Mouse (Mus musculus): Measurements from ENCODE around the gene Smco4. TPM values are rescaled to one million over a fixed set of nuclear protein-coding genes. Genes with fewer than 3 reads are reported as not detected.
"Not testable (repeated sequence)": the region's sequence is repeated elsewhere in the genome, so short reads cannot be mapped to it uniquely, and the experiment has no call there.

Gene Smco4
- total and polyA plus RNA-seq, 2 experiments from 2014 or later: 0.38 to 5.0 TPM

- not testable (repeated sequence) for DNase-seq (ENCODE audit: low spot score); H3K27me3 ChIP-seq (ENCODE audit: insufficient read depth, low read length); H3K4me3 ChIP-seq (ENCODE audit: low read depth, low read length); ATAC-seq (ENCODE audit: low FRiP score); H3K36me3 ChIP-seq (ENCODE audit: insufficient read depth, low read length); H3K9me3 ChIP-seq (ENCODE audit: low read length); H3K9ac ChIP-seq (replicated peaks; ENCODE audit: low read length, poor library complexity, severe bottlenecking); H3K4me2 ChIP-seq (ENCODE audit: low read depth, low read length, poor library complexity, severe bottlenecking); H3K4me1 ChIP-seq (ENCODE audit: insufficient read depth, low read length); H3K27ac ChIP-seq (ENCODE audit: low read depth, low read length)
- 89% methylated on average over 2 of the region's 2 CpGs for WGBS
- TF ChIP-seq CTCF (IDR thresholded peaks at IDR 0.05): peak; percentile 16; the same call in 1 of the 2 replicates
Observed at GRCm38 (mm10) chr9:15495281-15495680, 2.0 kb downstream of the Smco4 start.

GRCm38 (mm10) chr9:15495921-15496577 lies 2.8 kb downstream of the Smco4 start:
- H3K9me3 ChIP-seq (ENCODE audit: low read length): no peaks in the 10 kb centered on the region
- DNase-seq (ENCODE audit: low spot score): no peak
- H3K36me3 ChIP-seq (ENCODE audit: insufficient read depth, low read length): no peaks in the 10 kb centered on the region
- no peak overlapping the region for H3K4me2 ChIP-seq (ENCODE audit: low read depth, low read length, poor library complexity, severe bottlenecking)
- no peak overlapping the region for H3K4me3 ChIP-seq (ENCODE audit: low read depth, low read length)
- H3K27me3 ChIP-seq (ENCODE audit: insufficient read depth, low read length): no peaks in the 10 kb centered on the region
- WGBS: 40% methylated on average over 8 of the region's 8 CpGs
- no peak for TF ChIP-seq CTCF (IDR thresholded peaks at IDR 0.05)
- 0 out of 2 replicates have a peak, but pooled peaks cover 2% of the 10 kb centered on the region for H3K4me1 ChIP-seq (ENCODE audit: insufficient read depth, low read length)
- ATAC-seq (ENCODE audit: low FRiP score): no peak
- H3K27ac ChIP-seq (ENCODE audit: low read depth, low read length): no peak overlapping the region
- no peak overlapping the region for H3K9ac ChIP-seq (replicated peaks; ENCODE audit: low read length, poor library complexity, severe bottlenecking)

- no peak for TF ChIP-seq CTCF (IDR thresholded peaks at IDR 0.05)
- 93% methylated on average over 5 of the region's 5 CpGs for WGBS
- H3K36me3 ChIP-seq (ENCODE audit: insufficient read depth, low read length): no peaks in the 10 kb centered on the region
Observed at GRCm38 (mm10) chr9:15500025-15500424, 6.8 kb downstream of the Smco4 start.

GRCm38 (mm10) chr9:15501319-15502256 lies 8.4 kb downstream of the Smco4 start:
- WGBS: 83% methylated on average over 19 of the region's 19 CpGs
- no peak overlapping the region for H3K27ac ChIP-seq (ENCODE audit: low read depth, low read length)
- TF ChIP-seq CTCF (IDR thresholded peaks at IDR 0.05): no peak
- no peak overlapping the region for H3K4me2 ChIP-seq (ENCODE audit: low read depth, low read length, poor library complexity, severe bottlenecking)
- DNase-seq (ENCODE audit: low spot score) (no peak), ATAC-seq (ENCODE audit: low FRiP score) (no peak)
- no peaks in the 10 kb centered on the region for H3K36me3 ChIP-seq (ENCODE audit: insufficient read depth, low read length)
- 0 out of 2 replicates have a peak, but pooled peaks cover 2% of the 10 kb centered on the region for H3K4me1 ChIP-seq (ENCODE audit: insufficient read depth, low read length)
- H3K4me3 ChIP-seq (ENCODE audit: low read depth, low read length): no peak overlapping the region
- H3K9ac ChIP-seq (replicated peaks; ENCODE audit: low read length, poor library complexity, severe bottlenecking): no peak overlapping the region
- no peaks in the 10 kb centered on the region for H3K27me3 ChIP-seq (ENCODE audit: insufficient read depth, low read length)
- no peaks in the 10 kb centered on the region for H3K9me3 ChIP-seq (ENCODE audit: low read length)

More at GRCm38 (mm10) chr9:15500025-15500424, 6.8 kb downstream of the Smco4 start:
- ATAC-seq (ENCODE audit: low FRiP score): no peak
- Histone ChIP-seq H3K4me1 (ENCODE audit: insufficient read depth, low read length) (0 out of 2 replicates have a peak, but pooled peaks cover 2% of the 10 kb centered on the region), H3K4me3 (ENCODE audit: low read depth, low read length) (no peak overlapping the region), H3K9ac (replicated peaks; ENCODE audit: low read length, poor library complexity, severe bottlenecking) (no peak overlapping the region), H3K4me2 (ENCODE audit: low read depth, low read length, poor library complexity, severe bottlenecking) (no peak overlapping the region), H3K27ac (ENCODE audit: low read depth, low read length) (no peak overlapping the region), H3K27me3 (ENCODE audit: insufficient read depth, low read length) (no peaks in the 10 kb centered on the region), H3K9me3 (ENCODE audit: low read length) (no peaks in the 10 kb centered on the region)
- DNase-seq (ENCODE audit: low spot score): no peak

- Histone ChIP-seq H3K4me2 (ENCODE audit: low read depth, low read length, poor library complexity, severe bottlenecking) (no peak overlapping the region), H3K27me3 (ENCODE audit: insufficient read depth, low read length) (no peaks in the 10 kb centered on the region), H3K9ac (replicated peaks; ENCODE audit: low read length, poor library complexity, severe bottlenecking) (no peak overlapping the region), H3K27ac (ENCODE audit: low read depth, low read length) (no peak overlapping the region), H3K4me3 (ENCODE audit: low read depth, low read length) (no peak overlapping the region), H3K4me1 (ENCODE audit: insufficient read depth, low read length) (no peaks in the 10 kb centered on the region), H3K36me3 (ENCODE audit: insufficient read depth, low read length) (no peaks in the 10 kb centered on the region), H3K9me3 (ENCODE audit: low read length) (no peaks in the 10 kb centered on the region)
- no peak for TF ChIP-seq CTCF (IDR thresholded peaks at IDR 0.05)
- 0 out of 2 replicates have a peak, but pooled peaks have one; percentile 35 for ATAC-seq (ENCODE audit: low FRiP score)
- DNase-seq (ENCODE audit: low spot score): no peak
- WGBS: 48% methylated on average over 7 of the region's 7 CpGs
Observed at GRCm38 (mm10) chr9:15502476-15502875, 9.2 kb downstream of the Smco4 start.

GRCm38 (mm10) chr9:15503307-15503706 lies 10.1 kb downstream of the Smco4 start:
- Histone ChIP-seq H3K9ac (replicated peaks; ENCODE audit: low read length, poor library complexity, severe bottlenecking) (no peak overlapping the region), H3K36me3 (ENCODE audit: insufficient read depth, low read length) (no peaks in the 10 kb centered on the region), H3K9me3 (ENCODE audit: low read length) (no peaks in the 10 kb centered on the region), H3K4me2 (ENCODE audit: low read depth, low read length, poor library complexity, severe bottlenecking) (no peak overlapping the region), H3K27me3 (ENCODE audit: insufficient read depth, low read length) (no peaks in the 10 kb centered on the region), H3K4me1 (ENCODE audit: insufficient read depth, low read length) (no peaks in the 10 kb centered on the region), H3K27ac (ENCODE audit: low read depth, low read length) (no peak overlapping the region), H3K4me3 (ENCODE audit: low read depth, low read length) (no peak overlapping the region)
- 85% methylated on average over 10 of the region's 10 CpGs for WGBS
- TF ChIP-seq CTCF (IDR thresholded peaks at IDR 0.05): no peak
- DNase-seq (ENCODE audit: low spot score): no peak
- ATAC-seq (ENCODE audit: low FRiP score): no peak
